Mouse (Mus musculus) cortical plate, adult 2 months (tissue): Measurements from ENCODE around the gene Mterf1b.
"Not testable (repeated sequence)": the region's sequence is repeated elsewhere in the genome, so short reads cannot be mapped to it uniquely, and the experiment has no call there.

Source experiments
- CTCF ChIP-seq: fragments of 200-500 bp; IDR thresholded peaks from 2 replicates; pipeline ENCODE4 v1.5.1; 2011; ENCODE audit warnings: mild to moderate bottlenecking, control low read depth, low read length; ENCODE audit not compliant: insufficient read depth; ENCODE audit errors: extremely low read depth
- POLR2A ChIP-seq: fragments of 200-500 bp; IDR thresholded peaks from 2 replicates; pipeline ENCODE4 v1.6.1; 2011; ENCODE audit warnings: mild to moderate bottlenecking, low read length, control low read depth; ENCODE audit not compliant: insufficient read depth; ENCODE audit errors: extremely low read depth

GRCm38 (mm10) chr5:4191671-4192480 lies at the start of gene Mterf1b:
- not testable (repeated sequence) for TF ChIP-seq POLR2A, CTCF
